Mouse (Mus musculus) gastrocnemius, postnatal 25 days (tissue): Measurements from ENCODE around the gene Prss35. TPM values are rescaled to one million over a fixed set of nuclear protein-coding genes. Genes with fewer than 3 reads are reported as not detected.
A peak's percentile ranks its signal among the peaks of the same experiment; 100 is the strongest.

Experiments
- DNase-seq: peaks from one replicate; pipeline ENCODE4 v3.0.0; 2022
- total RNA-seq, 2 experiments: library from RNA; stranded (reverse); gene quantifications; 1 replicate in 1 of 2; 2 replicates in 1 of 2; pipeline ENCODE4 v1.2.3; 2021

Prss35 gene
- total RNA-seq, 2 experiments from 2014 or later: 0.28 TPM; not detected in 1

DNA sequence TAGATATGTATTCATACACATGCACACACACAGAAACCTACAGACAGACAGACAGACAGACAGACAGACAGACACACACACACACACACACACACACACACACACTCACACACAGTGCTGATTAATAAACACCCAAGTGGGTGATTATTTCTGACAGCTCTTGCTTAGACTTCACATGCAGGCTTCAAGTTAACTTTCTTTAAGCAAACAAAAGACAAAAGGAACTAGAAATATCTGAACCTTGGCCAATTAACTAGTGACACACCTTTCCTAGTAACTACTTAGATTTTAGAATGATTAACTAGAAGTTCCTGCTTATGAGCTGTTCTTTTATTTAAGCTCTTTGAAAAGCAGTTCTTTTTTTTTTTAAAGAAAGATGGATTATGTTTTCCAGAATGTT, 9.1 kb upstream of the Prss35 start:
- no peak for DNase-seq

DNA sequence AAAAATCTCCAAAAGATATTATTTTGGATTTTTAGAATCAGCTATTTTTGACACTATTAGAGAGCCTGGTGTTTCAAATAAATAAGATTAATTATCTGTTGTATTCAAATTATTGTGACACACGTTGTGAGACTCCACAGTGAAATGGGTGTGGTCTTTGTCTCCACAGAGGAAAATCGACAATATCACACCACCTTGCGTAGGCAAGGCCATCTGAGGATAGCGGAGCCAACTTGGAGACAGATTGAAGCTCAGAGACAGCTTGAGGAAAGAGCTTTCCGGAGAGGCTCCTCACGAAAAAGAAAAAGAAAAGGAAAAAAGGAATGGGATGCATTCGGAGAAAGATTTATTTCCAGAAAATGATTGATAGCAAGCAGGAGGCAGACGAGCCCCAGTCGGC, 8.7 kb upstream of the Prss35 start:
- DNase-seq: no peak

DNA sequence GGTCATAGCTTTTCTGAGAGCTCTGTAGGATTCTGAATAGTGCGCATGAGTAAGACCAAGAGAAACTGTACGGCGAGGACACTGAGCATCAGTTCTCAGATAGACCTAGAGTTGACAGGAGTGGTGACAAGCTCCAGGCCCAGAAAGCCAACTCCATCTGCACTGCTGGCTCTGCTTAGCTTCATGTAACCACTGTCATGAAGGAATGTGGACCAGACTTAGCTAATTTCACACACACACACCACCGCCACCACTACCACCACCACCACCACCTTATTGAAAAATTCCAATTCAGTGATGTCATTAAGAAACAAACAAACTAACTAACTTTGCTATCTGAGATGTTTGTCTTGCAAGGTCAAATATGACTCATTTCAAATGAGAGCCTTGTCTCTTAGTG, 6.5 kb upstream of the Prss35 start:
- no peak for DNase-seq

DNA sequence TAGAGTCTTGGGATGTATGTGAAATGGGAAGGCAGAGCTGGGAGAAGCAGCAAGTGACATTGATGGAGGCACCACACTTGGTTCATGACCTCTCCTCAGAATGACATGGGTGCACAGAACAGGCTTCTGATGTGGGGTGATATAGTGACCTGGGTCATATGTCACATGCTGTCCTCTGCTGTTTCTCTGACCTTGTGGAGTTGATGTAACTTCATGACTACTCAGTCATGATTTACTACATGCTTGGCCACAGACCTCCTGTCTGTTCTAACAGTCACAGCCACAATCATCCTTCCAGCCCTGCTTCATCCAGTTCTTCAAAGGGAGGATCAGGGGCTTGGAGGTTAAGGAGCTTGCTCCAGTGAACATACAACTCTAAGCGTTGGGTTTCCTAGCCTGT, 5.4 kb upstream of the Prss35 start:
- no peak for DNase-seq

DNA sequence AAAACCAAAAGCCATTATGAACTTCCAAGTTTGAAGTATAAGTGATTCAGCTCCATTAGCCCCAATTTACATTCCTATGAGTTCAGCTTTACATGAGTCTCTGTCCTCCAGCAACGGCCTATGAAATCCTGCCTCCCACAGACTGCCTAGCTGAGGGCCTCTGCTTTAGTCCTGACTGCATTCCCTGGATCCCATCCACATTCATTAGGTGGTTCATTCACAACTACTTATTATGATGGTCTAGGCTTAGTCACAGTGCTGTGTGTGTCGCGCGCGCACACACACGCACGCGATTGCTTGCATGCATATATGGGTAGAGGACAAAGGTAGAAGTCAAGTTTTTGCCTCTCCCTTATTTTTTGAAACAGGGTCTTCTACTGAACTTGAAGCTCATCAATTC, 4.6 kb upstream of the Prss35 start:
- DNase-seq: no peak

DNA sequence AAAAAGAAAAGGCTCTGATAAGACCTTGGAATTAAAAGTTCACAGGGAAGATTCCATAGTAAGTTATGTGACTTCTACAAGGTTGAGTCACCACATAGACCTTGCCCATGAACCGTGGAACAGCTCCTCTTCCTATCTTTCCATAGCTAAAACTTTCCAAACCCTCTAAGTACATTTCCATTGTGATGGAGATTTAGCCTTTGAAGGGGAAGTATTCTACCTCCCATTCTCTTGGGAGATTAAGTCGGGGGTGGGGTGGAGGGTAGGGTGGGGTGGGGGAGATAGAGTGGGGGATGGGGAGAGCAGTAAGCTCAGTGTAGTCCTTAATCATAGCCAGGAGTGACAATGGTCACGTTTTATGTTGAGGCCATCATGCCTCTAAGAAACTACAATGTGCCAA, 3.5 kb upstream of the Prss35 start:
- DNase-seq: no peak

DNA sequence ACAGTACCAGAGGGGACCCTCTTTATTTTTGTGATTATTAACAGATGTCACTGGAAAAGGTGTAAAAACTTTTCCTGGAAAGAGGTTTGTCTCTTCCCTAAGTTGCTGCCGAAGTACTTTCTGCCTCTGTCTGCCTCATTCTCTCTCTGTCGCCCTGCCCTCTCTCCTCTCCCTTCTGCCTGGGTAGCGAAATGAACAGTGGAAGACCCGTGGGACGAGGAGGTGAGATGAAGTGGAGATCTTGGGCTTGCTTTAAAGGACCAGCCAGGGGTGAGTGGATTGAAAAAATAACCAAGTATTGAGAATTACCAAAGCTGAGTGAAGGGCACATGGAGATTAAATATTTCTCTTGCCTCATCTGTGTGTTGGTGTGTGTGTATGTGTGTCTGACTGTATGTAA, 592 bp downstream of the Prss35 start:
- DNase-seq: no peak

DNA sequence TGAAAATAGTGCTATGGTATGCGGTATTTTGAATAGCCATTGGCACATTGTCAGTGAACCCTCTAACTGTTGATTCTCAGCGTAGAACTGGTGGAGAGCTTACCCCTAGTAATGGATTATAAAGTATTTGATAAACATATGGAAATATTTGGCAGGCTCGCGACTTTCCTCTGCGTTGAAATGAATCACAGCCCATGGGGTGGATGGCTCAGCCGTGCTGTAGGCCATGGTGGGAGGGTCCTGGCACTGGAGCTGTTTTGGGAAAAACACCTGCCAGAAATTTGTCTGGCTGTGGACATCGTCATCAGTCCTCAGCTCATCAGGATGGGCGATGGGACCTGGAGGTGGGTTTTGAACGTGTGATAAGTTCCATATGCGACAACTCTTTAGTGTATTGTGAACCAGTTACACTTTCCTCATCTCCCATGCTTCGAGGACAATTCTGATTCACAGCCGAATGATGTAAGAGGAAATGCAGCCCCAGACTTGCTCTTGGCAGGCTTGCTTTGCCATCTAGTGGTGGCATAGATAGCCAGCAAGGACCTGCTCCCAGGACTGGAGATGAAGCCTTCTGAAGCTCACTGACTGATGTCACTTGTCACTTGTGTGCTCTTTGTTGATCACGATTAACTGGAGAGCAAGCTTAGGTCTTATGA, 2.6 kb downstream of the Prss35 start:
- peak; percentile 16 for DNase-seq

DNA sequence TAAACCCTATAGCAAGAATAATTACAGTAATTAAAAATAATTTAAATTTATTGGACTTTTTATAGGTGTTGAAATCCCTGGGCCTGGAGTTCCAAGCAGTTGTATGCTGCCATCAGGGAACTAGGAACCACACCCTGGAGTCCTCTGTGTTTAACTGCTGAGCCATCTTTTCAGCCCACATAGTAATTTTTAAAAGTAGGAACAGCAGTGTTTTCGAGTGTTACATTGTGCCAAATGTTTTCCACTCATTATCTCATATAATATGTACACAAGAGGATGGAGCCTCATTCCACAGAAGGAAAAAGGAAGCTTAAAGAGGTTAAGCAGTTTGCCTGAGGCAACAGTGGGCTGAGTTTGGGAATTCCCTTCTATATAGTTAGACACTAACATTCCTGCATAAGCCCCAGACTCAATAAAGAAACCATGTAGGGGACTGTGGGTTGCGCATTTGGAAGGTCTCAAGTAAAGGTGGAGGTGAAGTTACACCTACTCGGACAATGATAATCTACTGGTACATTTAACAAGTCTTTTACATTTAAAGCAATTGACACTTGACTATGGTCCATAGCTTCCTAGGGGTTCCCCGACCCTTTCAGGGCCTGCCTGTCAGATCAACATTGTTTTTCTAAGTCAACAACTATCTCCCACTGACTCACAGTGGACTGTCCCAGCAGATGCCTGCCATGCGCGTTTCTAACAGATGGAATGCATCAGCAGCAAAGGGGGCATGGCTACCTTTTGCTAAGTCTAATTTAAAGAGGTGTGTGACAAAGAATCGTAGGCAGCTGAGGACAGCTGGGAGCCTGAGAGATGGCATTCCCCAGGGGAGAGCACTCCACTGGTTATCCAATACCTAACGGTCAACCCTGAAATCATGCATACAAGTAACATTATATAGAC, 19.3 kb downstream of the Prss35 start:
- DNase-seq: no peak

DNA sequence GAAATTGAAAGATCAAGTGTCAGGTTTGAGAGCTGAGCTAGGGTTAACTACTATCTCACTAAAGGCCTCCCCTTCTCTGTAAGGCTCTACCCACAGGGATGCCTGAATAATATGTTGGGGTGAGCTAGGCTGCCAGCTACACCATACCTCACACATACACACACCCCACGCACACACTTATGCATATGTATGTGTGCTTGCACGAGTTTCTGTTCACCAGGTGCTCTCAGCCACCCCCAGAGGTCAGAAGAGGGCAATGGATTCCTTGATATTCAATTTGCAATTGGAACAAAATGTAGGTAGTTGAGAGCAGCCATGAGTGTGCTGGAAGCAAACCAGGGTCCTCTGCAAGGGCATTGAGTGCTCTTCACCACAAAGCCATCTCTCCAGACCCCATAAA, 20.6 kb downstream of the Prss35 start:
- no peak for DNase-seq

DNA sequence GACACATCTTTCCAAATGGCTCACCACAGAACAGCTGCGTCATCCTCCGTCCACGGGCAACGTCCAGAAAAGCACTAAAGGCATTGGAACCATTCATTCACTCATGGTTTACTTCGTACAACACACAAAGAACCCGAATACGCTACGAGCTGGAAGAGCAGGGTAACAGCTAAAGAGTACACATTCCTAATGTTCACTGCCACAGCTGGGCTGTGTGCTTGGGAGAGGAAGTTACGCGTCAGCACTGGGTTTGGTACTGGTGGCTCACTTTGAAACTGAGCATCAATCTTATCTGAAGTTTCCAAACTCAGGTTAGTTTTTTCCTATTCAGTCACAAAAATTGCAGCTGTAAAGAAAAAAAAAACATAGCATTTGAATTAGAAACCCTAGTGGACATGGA, 23.5 kb downstream of the Prss35 start:
- DNase-seq: no peak

DNA sequence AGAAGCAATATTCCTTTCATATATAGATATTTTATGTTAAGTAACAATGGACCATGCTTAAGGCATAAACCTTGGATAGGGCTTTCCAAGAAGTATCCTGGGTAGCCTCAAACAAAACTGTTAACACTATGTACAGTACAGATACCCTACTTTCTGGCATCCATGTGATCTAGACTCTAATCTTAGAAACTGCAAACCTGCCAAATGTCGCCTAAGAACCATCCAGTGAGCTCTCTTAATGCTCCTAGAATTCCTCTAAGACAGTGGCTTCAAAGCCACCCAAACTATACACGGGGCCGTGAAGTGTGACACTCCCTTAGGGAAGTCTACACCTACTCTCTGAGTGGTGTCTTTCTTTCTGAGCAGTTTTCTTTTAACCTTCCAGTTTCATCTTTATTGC, 29.4 kb downstream of the Prss35 start:
- no peak for DNase-seq

DNA sequence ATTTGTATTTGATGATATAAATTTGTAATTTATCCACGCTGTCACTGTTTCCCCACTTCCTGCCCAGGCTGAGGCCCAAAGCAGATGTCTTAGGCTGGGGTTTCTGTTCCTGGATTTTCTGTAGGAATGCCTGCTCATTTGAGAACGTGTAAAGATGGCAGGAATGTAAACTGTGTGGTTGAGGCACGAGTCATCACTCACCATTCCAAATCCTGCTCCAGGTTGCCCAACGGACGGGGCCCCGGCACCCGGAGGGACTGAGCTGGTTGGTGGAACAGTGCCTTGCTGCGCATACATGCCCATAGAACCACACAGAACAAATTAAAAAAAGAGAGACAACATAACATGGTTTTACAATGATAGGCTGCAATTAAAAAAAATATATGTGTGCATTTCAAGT, 30.5 kb downstream of the Prss35 start:
- DNase-seq: no peak

DNA sequence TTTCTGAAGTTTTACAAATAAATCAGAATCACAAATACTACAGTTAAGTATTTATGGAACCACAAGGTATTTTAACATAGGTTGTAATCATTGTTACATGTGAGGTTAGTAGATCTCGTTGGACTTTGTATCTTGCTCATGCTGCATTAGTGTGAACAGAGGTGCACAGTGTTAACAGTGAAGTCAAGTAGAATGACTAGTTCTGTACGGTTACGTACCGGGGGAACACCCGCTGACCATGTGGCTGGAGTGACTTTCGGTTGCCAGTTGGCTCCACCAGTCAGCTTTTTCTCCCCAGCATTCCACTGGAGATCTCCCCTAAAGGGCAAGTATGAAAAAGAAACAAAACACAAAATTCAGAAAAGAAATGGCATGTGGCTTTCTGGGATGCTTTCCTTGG, 31.9 kb downstream of the Prss35 start:
- no peak for DNase-seq

DNA sequence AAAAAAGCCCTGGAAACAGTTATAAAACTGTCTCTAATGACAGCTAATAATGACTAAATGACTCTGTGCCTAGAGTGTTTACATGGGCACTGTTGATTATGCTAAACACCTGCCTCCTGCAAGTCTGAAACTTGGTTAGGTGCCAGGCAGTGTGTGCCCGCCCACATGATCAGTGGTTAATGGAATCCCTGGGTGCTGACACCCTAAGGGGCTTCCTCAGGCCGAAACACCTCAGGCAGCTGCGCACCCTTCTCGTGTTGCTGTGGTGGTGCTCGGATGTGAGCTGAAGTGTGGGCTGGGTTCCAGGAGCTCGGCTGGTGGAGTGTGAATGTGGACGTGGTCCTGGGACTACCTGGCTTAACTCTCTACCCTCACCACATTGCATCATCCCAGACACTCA, 33.9 kb downstream of the Prss35 start:
- no peak for DNase-seq

DNA sequence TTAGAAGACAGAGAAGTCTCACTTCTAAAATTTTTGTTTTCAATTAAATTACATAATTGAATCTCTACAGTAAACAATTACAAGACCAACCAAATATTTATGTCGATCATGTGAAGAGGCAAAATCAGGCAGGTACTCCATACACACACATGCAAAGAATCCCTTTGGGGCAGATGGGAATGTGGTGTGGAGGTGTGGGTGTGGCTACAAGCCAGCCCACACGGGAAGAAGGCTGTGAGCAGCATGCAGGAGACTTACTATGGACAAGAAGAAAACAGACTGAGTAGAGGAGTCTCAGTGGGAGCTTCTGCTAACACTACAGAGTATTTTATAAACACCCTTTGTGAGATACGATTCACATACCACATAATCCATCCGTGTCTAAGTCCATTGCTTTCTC, 34.8 kb downstream of the Prss35 start:
- DNase-seq: no peak

DNA sequence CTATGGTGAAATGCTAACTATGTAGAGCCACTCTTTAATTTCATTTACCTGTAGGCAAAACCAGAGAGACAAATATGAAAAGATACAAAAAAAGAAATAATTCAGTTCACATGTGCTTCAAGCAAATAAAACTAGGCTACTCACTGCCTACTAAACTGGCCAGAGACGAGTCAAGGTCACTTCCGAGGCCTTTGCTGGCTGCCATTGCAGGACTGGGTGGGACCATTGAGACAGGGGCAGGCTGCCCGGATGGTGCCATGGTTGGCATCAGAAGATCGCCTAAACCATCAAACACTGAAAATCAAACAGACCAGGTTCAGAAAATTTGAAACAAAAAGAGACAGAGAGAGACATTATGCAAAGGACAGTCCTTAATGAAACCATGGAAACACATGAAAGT, 38.0 kb downstream of the Prss35 start:
- DNase-seq: no peak

DNA sequence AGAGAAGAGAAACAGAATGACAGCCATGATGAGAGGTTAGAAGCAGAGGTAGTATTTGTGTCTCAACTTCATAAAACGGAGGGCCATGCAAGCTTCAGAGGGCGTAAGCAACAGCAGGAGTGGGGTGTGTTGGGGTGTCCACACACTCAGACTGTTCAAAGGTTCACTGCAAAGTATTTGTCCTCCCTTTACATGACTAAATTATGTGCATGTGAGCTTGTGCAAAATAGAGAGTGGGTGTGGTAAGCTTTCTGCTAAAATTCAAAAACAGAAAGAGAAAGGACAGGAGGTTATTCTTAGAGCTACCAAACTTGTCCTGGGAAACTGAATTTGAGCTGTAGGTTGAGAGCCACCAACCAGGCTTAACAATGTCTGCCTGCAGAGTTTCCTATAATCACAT, 39.4 kb downstream of the Prss35 start:
- no peak for DNase-seq

DNA sequence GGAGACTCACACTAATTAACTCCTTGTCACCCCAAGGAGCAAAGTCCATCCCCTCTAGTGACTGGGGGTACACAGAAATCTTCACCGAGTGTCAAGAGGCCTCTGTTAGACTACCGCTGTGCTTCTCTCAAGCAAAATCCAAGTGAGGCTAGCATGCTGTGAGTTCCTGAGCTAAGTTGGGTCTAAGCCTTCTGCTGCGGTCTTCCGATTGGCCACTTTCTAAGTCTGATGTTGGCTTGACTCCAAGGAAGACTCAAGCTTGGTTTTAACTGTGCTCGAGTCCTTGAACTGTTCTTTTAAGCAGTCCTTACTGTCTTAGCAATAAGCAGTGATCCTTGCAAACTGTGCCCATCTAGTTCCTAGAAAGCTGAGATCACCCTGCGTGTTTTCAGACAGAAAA, 45.7 kb downstream of the Prss35 start:
- no peak for DNase-seq

DNA sequence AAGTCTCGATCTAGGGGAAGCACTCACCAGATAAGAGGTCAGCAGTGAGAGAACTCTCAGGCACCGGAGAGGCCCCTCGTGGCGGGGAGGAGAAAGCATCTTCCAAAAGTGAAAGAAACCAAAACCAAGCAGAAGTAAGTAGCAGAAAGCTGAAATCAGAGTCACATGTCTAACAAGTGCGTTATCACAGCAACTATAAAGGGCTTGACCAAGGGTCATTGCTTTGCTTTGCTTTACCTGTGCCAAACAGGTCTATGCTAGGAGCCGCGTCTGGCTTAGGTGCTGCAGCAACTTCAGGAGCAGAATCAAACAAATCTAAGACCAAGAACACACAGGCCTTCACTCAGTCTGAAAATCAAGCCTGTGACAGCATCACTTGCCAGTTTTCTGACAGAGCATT, 48.5 kb downstream of the Prss35 start:
- DNase-seq: no peak

DNA sequence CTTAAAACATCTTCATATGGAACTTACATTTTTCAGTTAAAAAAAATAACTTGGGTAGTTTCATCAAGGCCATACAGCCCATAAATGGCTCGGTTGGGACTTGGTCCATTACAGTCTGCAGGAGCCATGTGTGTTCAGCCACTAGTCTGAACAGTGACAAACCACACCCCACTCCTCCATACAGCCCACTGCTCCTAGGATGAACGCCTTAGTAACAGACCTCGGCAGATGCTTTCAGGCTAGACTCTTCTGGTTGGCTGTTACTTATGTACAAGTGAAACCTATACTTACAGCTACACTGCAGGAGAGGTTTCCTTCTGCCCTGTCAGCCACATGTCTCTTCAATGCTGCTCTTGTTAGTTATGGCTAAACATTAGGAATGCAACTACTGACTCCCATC, 51.8 kb downstream of the Prss35 start:
- DNase-seq: no peak

DNA sequence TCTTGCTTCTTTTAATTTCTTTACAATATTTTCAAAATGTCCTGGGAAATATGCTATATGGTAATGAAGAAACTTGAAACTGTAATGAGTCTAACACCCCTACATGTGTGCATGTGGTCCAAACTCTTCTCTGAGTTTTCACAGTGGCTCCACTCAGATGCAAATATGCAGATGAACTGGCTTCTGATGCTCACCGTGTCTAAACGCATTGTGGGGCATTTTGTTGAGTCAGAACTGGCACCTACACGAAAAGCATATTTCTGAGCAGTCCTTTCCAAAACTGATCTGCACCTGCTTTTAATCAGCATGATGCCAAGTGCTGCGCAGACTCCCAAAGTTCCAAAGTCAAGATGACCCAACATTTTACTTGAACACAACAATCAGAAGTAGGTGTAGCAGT, 54.1 kb downstream of the Prss35 start:
- no peak for DNase-seq

DNA sequence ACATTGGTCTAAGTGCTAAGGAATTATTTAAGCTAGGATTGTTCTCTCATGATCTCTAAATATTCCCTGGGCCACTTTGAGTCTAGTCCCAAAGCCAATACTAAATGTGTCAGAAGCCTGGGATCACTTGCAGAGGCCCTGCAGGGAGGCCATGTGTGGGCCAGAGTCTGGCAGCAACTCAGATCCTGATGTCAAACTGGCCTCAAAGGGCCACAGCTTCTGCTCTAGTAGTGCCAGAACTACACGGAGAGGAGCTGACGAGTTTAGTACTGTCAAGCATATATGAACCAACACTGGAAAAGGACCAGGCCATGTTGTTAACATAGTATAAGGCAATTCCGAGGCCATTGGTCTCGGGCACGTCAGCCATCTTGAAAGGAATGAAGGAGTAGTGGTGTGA, 54.7 kb downstream of the Prss35 start:
- DNase-seq: no peak

DNA sequence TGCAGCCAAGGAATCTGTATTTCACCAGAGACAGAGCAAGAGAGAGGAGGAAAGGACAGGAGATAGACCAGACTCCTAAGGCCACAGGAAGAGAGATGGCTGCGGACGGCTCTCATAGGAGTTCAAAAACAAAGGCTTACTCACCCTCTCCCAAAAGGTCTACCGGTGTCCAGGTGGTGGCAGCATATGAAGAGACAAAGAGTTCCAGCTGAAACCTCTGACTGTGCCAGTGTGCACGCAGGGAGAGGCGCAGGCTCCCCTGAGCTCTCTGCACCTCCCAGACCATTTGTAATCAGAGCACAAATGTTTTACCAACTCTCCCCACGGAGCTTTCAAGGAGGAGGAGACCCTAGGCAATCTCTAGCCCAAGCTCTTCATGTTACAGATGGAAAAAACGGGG, 55.2 kb downstream of the Prss35 start:
- DNase-seq: no peak
